Mouse (Mus musculus) heart, adult 2 months (tissue): ENCODE data around the gene Btbd2.

Experiments used
- CTCF ChIP-seq: fragments of 200-600 bp; IDR thresholded peaks from 2 replicates; pipeline ENCODE4 v1.8.1; 2022; ENCODE audit warnings: antibody characterized with exemption, mild to moderate bottlenecking, moderate library complexity
- EP300 ChIP-seq: fragments of 200-500 bp; IDR thresholded peaks from 2 replicates; pipeline ENCODE4 v1.6.1; 2011; ENCODE audit warnings: low read depth, low read length, control low read depth; ENCODE audit not compliant: insufficient read depth
- POLR2A ChIP-seq: fragments of 200-500 bp; IDR thresholded peaks from 2 replicates; pipeline ENCODE4 v1.6.1; 2011; ENCODE audit warnings: mild to moderate bottlenecking, low read depth, low read length, control low read depth; ENCODE audit not compliant: insufficient read depth

DNA sequence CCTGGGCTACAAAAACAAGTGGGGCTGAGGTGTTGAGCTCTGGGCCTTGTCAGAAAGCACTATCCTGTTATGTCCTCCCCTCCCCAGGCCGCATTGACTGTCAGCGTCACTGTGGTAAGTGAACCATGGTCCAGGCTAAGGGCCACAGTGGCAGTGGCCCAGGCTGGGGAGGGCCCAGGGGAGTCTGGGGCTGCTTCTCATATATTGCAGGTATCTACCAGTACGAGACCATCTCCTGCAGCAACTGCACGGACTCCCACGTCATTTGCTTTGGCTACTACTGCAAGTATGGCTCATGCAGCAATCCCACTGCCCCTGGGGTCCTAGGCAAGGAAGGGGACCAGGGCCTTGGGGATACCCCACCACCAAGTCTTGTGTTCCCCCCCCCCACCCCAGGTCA lies 46.8 kb upstream of the Btbd2 start:
- no peak for TF ChIP-seq CTCF
- TF ChIP-seq POLR2A, result no peak
- no peak for TF ChIP-seq EP300
